Mouse (Mus musculus) retina, adult 2 months (tissue): ENCODE measurements around the gene Tcf12.
A peak's percentile ranks its signal among the peaks of the same experiment; 100 is the strongest.

ENCODE experiments used
- DNase-seq: peaks from one replicate; pipeline ENCODE4 v3.0.0-alpha.2; 2012; ENCODE audit warnings: low read depth, low spot score

Gene Tcf12

GRCm38 (mm10) chr9:72111622-72112550 lies at the start of gene Tcf12:
Gene Tcf12, minus strand, starts transcription at chr9:72111871.
- peak; percentile 73 for DNase-seq

- DNase-seq, result no peak
Measured at GRCm38 (mm10) chr9:72158392-72158791, 46.7 kb upstream of the Tcf12 start.

- DNase-seq, result no peak
Measured at GRCm38 (mm10) chr9:72157091-72157490, 45.4 kb upstream of the Tcf12 start.

- DNase-seq, result no peak
Measured at GRCm38 (mm10) chr9:72155250-72156138, 43.8 kb upstream of the Tcf12 start.

- no peak for DNase-seq
Measured at GRCm38 (mm10) chr9:72144148-72144547, 32.5 kb upstream of the Tcf12 start.

- no peak for DNase-seq
Measured at GRCm38 (mm10) chr9:72137899-72138298, 26.2 kb upstream of the Tcf12 start.

- no peak for DNase-seq
Measured at GRCm38 (mm10) chr9:72133772-72134245, 22.1 kb upstream of the Tcf12 start.

GRCm38 (mm10) chr9:72133089-72133771 lies 21.6 kb upstream of the Tcf12 start:
- peak; percentile 82 for DNase-seq

GRCm38 (mm10) chr9:72132728-72133088 lies 21.0 kb upstream of the Tcf12 start:
- DNase-seq, result no peak

GRCm38 (mm10) chr9:72129884-72130283 lies 18.2 kb upstream of the Tcf12 start:
- DNase-seq, result no peak

GRCm38 (mm10) chr9:72125442-72125841 lies 13.8 kb upstream of the Tcf12 start:
- DNase-seq, result no peak

- no peak for DNase-seq
Measured at GRCm38 (mm10) chr9:72118490-72118889, 6.8 kb upstream of the Tcf12 start.

- DNase-seq, result no peak
Measured at GRCm38 (mm10) chr9:72111004-72111621, 558 bp downstream of the Tcf12 start.

GRCm38 (mm10) chr9:72110627-72111003 lies 1.1 kb downstream of the Tcf12 start:
- DNase-seq, result peak; percentile 39

GRCm38 (mm10) chr9:72103471-72103870 lies 8.2 kb downstream of the Tcf12 start:
- DNase-seq, result no peak

GRCm38 (mm10) chr9:72099945-72100685 lies 11.6 kb downstream of the Tcf12 start:
- DNase-seq, result no peak

- DNase-seq, result no peak
Measured at GRCm38 (mm10) chr9:72098056-72098455, 13.6 kb downstream of the Tcf12 start.

- DNase-seq, result no peak
Measured at GRCm38 (mm10) chr9:72097083-72097482, 14.6 kb downstream of the Tcf12 start.

- DNase-seq, result no peak
Measured at GRCm38 (mm10) chr9:72094675-72095074, 17.0 kb downstream of the Tcf12 start.

- DNase-seq, result no peak
Measured at GRCm38 (mm10) chr9:72092191-72092590, 19.5 kb downstream of the Tcf12 start.
